Mouse (Mus musculus): ENCODE results near the gene Cux2.

DNA sequence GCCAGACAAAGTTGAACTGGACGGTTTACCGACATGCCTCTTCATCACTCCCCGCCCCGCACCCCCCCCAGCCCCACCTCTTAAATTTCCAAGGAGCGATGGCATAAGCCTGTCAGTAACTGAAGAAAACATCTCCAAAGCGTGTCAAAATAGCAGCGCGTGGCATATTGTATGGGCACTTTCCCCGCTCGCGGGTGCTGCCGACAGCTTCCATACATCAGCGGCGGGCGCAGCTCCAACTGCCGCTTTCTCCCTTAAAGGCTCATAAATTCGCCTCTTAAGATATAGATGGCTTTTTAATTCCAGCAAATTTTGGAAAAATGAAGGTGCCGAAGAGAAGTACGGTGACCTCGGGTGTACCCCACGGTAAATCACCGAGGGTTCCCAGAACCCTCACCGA, 124.6 kb downstream of the Cux2 start:
- no peak for TF ChIP-seq POLR2A (IDR thresholded peaks at IDR 0.05; ENCODE audit: low read depth, low read length)
- TF ChIP-seq CTCF (conservative IDR thresholded peaks at IDR 0.05 in 1 of 2, IDR thresholded peaks at IDR 0.05 in 1 of 2; ENCODE audit: low read depth in 2 of 2, low read length in 2 of 2), result no peak
- TF ChIP-seq EP300 (IDR thresholded peaks at IDR 0.05; ENCODE audit: low read length), result no peak
